Mouse (Mus musculus): ENCODE measurements at regions not wholly inside any gene's neighbourhood (a gene's known extent, or its start where the extent isn't known, plus 50 kb on each side); places are given as distances from the start of the nearest gene placed in this dataset.

- H3K36me3 ChIP-seq (ENCODE audit: control insufficient read depth, insufficient read depth, low read length), result no peaks in the 10 kb centered on the region
- H3K9me3 ChIP-seq (ENCODE audit: control insufficient read depth, low read length), result no peaks in the 10 kb centered on the region
- no peak overlapping the region for H3K9ac ChIP-seq (ENCODE audit: low read length)
- H3K27ac ChIP-seq (replicated peaks), result no peak overlapping the region
- no peak overlapping the region for H3K4me3 ChIP-seq (ENCODE audit: low read depth, low read length)
- ATAC-seq (ENCODE audit: low FRiP score, low TSS enrichment) (no peak), DNase-seq (ENCODE audit: low spot score) (no peak)
- TF ChIP-seq CTCF (IDR thresholded peaks at IDR 0.05; ENCODE audit: low read depth), result no peak
- TF ChIP-seq EP300 (optimal IDR thresholded peaks at IDR 0.05), result no peak
- H3K27me3 ChIP-seq (ENCODE audit: control insufficient read depth, insufficient read depth, low read length), result no peaks in the 10 kb centered on the region
- H3K4me1 ChIP-seq (replicated peaks; ENCODE audit: control insufficient read depth, insufficient read depth), result no peaks in the 10 kb centered on the region
- no peak overlapping the region for H3K4me2 ChIP-seq (replicated peaks; ENCODE audit: low read depth)
Measured at GRCm38 (mm10) chr4:31197852-31198251, 766.0 kb upstream of the Map3k7 start.

- H3K9ac ChIP-seq (ENCODE audit: low read length), result no peak overlapping the region
- no peak overlapping the region for H3K4me2 ChIP-seq (replicated peaks; ENCODE audit: low read depth)
- 67% methylated on average over 3 of the region's 3 CpGs for WGBS
- no peak for TF ChIP-seq CTCF (IDR thresholded peaks at IDR 0.05; ENCODE audit: low read depth)
- TF ChIP-seq EP300 (optimal IDR thresholded peaks at IDR 0.05), result no peak
- no peak overlapping the region for H3K4me3 ChIP-seq (ENCODE audit: low read depth, low read length)
- H3K36me3 ChIP-seq (ENCODE audit: control insufficient read depth, insufficient read depth, low read length), result no peaks in the 10 kb centered on the region
- no peak overlapping the region for H3K27ac ChIP-seq (replicated peaks)
- DNase-seq (ENCODE audit: low spot score), result no peak
- no peaks in the 10 kb centered on the region for H3K9me3 ChIP-seq (ENCODE audit: control insufficient read depth, low read length)
- no peak for ATAC-seq (ENCODE audit: low FRiP score, low TSS enrichment)
- no peaks in the 10 kb centered on the region for H3K4me1 ChIP-seq (replicated peaks; ENCODE audit: control insufficient read depth, insufficient read depth)
- no peaks in the 10 kb centered on the region for H3K27me3 ChIP-seq (ENCODE audit: control insufficient read depth, insufficient read depth, low read length)
Measured at GRCm38 (mm10) chr4:31203286-31203685, 760.6 kb upstream of the Map3k7 start.

GRCm38 (mm10) chr4:31205332-31205970, 758.4 kb upstream of the Map3k7 start:
- no peak for ATAC-seq (ENCODE audit: low FRiP score, low TSS enrichment)

GRCm38 (mm10) chr4:31225741-31226140, 738.2 kb upstream of the Map3k7 start:
- WGBS, result 44% methylated on average over 2 of the region's 2 CpGs
- H3K4me2 ChIP-seq (replicated peaks; ENCODE audit: low read depth), result no peak overlapping the region
- no peak overlapping the region for H3K9ac ChIP-seq (ENCODE audit: low read length)
- no peak overlapping the region for H3K4me3 ChIP-seq (ENCODE audit: low read depth, low read length)
- no peaks in the 10 kb centered on the region for H3K27me3 ChIP-seq (ENCODE audit: control insufficient read depth, insufficient read depth, low read length)
- ATAC-seq (ENCODE audit: low FRiP score, low TSS enrichment) (no peak), DNase-seq (ENCODE audit: low spot score) (no peak)
- no peaks in the 10 kb centered on the region for H3K4me1 ChIP-seq (replicated peaks; ENCODE audit: control insufficient read depth, insufficient read depth)
- no peaks in the 10 kb centered on the region for H3K9me3 ChIP-seq (ENCODE audit: control insufficient read depth, low read length)
- no peaks in the 10 kb centered on the region for H3K36me3 ChIP-seq (ENCODE audit: control insufficient read depth, insufficient read depth, low read length)
- H3K27ac ChIP-seq (replicated peaks), result no peak overlapping the region
- TF ChIP-seq CTCF (IDR thresholded peaks at IDR 0.05; ENCODE audit: low read depth) (no peak), EP300 (optimal IDR thresholded peaks at IDR 0.05) (no peak)

More at GRCm38 (mm10) chr4:31205332-31205970, 758.4 kb upstream of the Map3k7 start:
- Histone ChIP-seq H3K4me1 (replicated peaks; ENCODE audit: control insufficient read depth, insufficient read depth) (no peaks in the 10 kb centered on the region), H3K27me3 (ENCODE audit: control insufficient read depth, insufficient read depth, low read length) (no peaks in the 10 kb centered on the region), H3K4me2 (replicated peaks; ENCODE audit: low read depth) (no peak overlapping the region), H3K9me3 (ENCODE audit: control insufficient read depth, low read length) (no peaks in the 10 kb centered on the region), H3K4me3 (ENCODE audit: low read depth, low read length) (no peak overlapping the region), H3K27ac (replicated peaks) (no peak overlapping the region), H3K9ac (ENCODE audit: low read length) (no peak overlapping the region), H3K36me3 (ENCODE audit: control insufficient read depth, insufficient read depth, low read length) (no peaks in the 10 kb centered on the region)
- 82% methylated on average over 14 of the region's 14 CpGs for WGBS
- no peak for TF ChIP-seq CTCF (IDR thresholded peaks at IDR 0.05; ENCODE audit: low read depth)
- TF ChIP-seq EP300 (optimal IDR thresholded peaks at IDR 0.05), result no peak
- DNase-seq (ENCODE audit: low spot score), result no peak

- Histone ChIP-seq H3K36me3 (ENCODE audit: control insufficient read depth, insufficient read depth, low read length) (no peaks in the 10 kb centered on the region), H3K4me1 (replicated peaks; ENCODE audit: control insufficient read depth, insufficient read depth) (no peaks in the 10 kb centered on the region), H3K27me3 (ENCODE audit: control insufficient read depth, insufficient read depth, low read length) (no peaks in the 10 kb centered on the region), H3K9me3 (ENCODE audit: control insufficient read depth, low read length) (no peaks in the 10 kb centered on the region), H3K9ac (ENCODE audit: low read length) (no peak overlapping the region), H3K4me3 (ENCODE audit: low read depth, low read length) (no peak overlapping the region), H3K4me2 (replicated peaks; ENCODE audit: low read depth) (no peak overlapping the region), H3K27ac (replicated peaks) (no peak overlapping the region)
- TF ChIP-seq EP300 (optimal IDR thresholded peaks at IDR 0.05) (no peak), CTCF (IDR thresholded peaks at IDR 0.05; ENCODE audit: low read depth) (no peak)
- DNase-seq (ENCODE audit: low spot score) (no peak), ATAC-seq (ENCODE audit: low FRiP score, low TSS enrichment) (no peak)
- whole genome bisulfite sequencing, result 46% methylated on average over 3 of the region's 3 CpGs
Measured at GRCm38 (mm10) chr4:31268825-31269495, 694.9 kb upstream of the Map3k7 start.

GRCm38 (mm10) chr4:31274131-31274530, 689.8 kb upstream of the Map3k7 start:
- Histone ChIP-seq H3K9me3 (ENCODE audit: control insufficient read depth, low read length) (no peaks in the 10 kb centered on the region), H3K4me3 (ENCODE audit: low read depth, low read length) (no peak overlapping the region), H3K27me3 (ENCODE audit: control insufficient read depth, insufficient read depth, low read length) (no peaks in the 10 kb centered on the region), H3K4me1 (replicated peaks; ENCODE audit: control insufficient read depth, insufficient read depth) (no peaks in the 10 kb centered on the region), H3K27ac (replicated peaks) (no peak overlapping the region), H3K9ac (ENCODE audit: low read length) (no peak overlapping the region), H3K36me3 (ENCODE audit: control insufficient read depth, insufficient read depth, low read length) (no peaks in the 10 kb centered on the region), H3K4me2 (replicated peaks; ENCODE audit: low read depth) (no peak overlapping the region)
- ATAC-seq (ENCODE audit: low FRiP score, low TSS enrichment) (no peak), DNase-seq (ENCODE audit: low spot score) (no peak)
- 78% methylated on average over 1 of the region's 1 CpGs for WGBS
- TF ChIP-seq EP300 (optimal IDR thresholded peaks at IDR 0.05) (no peak), CTCF (IDR thresholded peaks at IDR 0.05; ENCODE audit: low read depth) (no peak)
